Mouse (Mus musculus) G1E (cell line): ENCODE measurements around the gene Ppp1r18. TPM values are rescaled to one million over a fixed set of nuclear protein-coding genes. Genes with fewer than 3 reads are reported as not detected.

Source experiments
- ATAC-seq: 2 replicates; pipeline ENCODE4 v1.8.0; 2016; ENCODE audit warnings: mild to moderate bottlenecking; ENCODE audit not compliant: insufficient number of reproducible peaks, poor library complexity, low FRiP score, severe bottlenecking; ENCODE audit errors: extremely low read depth
- DNase-seq: peaks from one replicate; pipeline ENCODE4 v3.0.0; 2012; ENCODE audit warnings: low spot score
- H3K27me3 ChIP-seq: 2 replicates; pipeline ENCODE4 v1.6.1; 2012; ENCODE audit warnings: mild to moderate bottlenecking, low read length, inconsistent platforms; ENCODE audit not compliant: insufficient read depth
- H3K36me3 ChIP-seq: replicated peaks from 2 replicates; pipeline ENCODE3; 2012; ENCODE audit warnings: mild to moderate bottlenecking, inconsistent platforms
- H3K4me1 ChIP-seq: 2 replicates; pipeline ENCODE4 v1.6.1; 2012; ENCODE audit warnings: low read depth, low read length, inconsistent platforms, mixed read lengths; ENCODE audit not compliant: insufficient read depth
- H3K4me3 ChIP-seq: 2 replicates; pipeline ENCODE4 v1.5.1; 2012; ENCODE audit warnings: low read depth, mild to moderate bottlenecking, inconsistent platforms, low read length, moderate library complexity, mixed read lengths
- H3K9me3 ChIP-seq: replicated peaks from 2 replicates; pipeline ENCODE4 v1.6.1; 2012; ENCODE audit warnings: inconsistent platforms
- CTCF ChIP-seq: IDR thresholded peaks from 2 replicates; pipeline ENCODE4 v1.5.1; 2012; ENCODE audit warnings: low read depth, low read length, inconsistent platforms, mixed read lengths
- GATA1 ChIP-seq: IDR thresholded peaks from 2 replicates; pipeline ENCODE4 v1.6.1; 2012; ENCODE audit warnings: borderline replicate concordance, low read length, inconsistent platforms, mixed read lengths
- GATA2 ChIP-seq: IDR thresholded peaks from 2 replicates; pipeline ENCODE4 v1.6.1; 2012; ENCODE audit warnings: low read depth, low read length, inconsistent platforms, borderline replicate concordance
- POLR2AphosphoS5 ChIP-seq: IDR thresholded peaks from 2 replicates; pipeline ENCODE4 v1.6.1; 2012; ENCODE audit warnings: low read depth, low read length, inconsistent platforms; ENCODE audit not compliant: insufficient replicate concordance
- TAL1 ChIP-seq: conservative IDR thresholded peaks from 2 replicates; pipeline ENCODE4 v1.6.1; 2012; ENCODE audit warnings: low read depth, low read length, inconsistent platforms, mixed read lengths
- polyA plus RNA-seq: library from polyadenylated mRNA; stranded (reverse); fragments of >175 nt; gene quantifications from 2 replicates; pipeline ENCODE4 v1.2.3, GENCODE M21; 2012
- total RNA-seq, 2 experiments: library from RNA; stranded (forward) in 1 of 2; stranded (reverse) in 1 of 2; fragments of 200-1000 nt in 1 of 2; fragments of >200 nt in 1 of 2; fragmentation: Nextera tagmentation in 1 of 2; gene quantifications; 2 replicates each; pipeline ENCODE4 v1.2.3; 2014 to 2017

Ppp1r18 gene
- total and polyA plus RNA-seq, 3 experiments: 31.1 to 103 (median 61.9) TPM

- ATAC-seq: no peak
- Histone ChIP-seq H3K27me3 (peaks cover 13% of the 10 kb centered on the region; the same call in 1 of the 2 replicates), H3K9me3 (peaks cover 4% of the 10 kb centered on the region; the same call in 1 of the 2 replicates), H3K4me3 (peak overlapping the region; percentile 74; the same call in 1 of the 2 replicates), H3K36me3 (peaks cover 43% of the 10 kb centered on the region), H3K4me1 (peaks cover 89% of the 10 kb centered on the region)
- TF ChIP-seq GATA1: no peak
- no peak for TF ChIP-seq GATA2
- peak; percentile 44; the same call in 1 of the 2 replicates for TF ChIP-seq CTCF
- DNase-seq: no peak
Observed at GRCm38 (mm10) chr17:35870884-35871696, 5.7 kb downstream of the Ppp1r18 start.

GRCm38 (mm10) chr17:35873774-35874519, 8.6 kb downstream of the Ppp1r18 start:
- ATAC-seq: peak; percentile 23
- Histone ChIP-seq H3K36me3 (peaks cover 47% of the 10 kb centered on the region), H3K27me3 (no peaks in the 10 kb centered on the region), H3K4me3 (peak overlapping the region; percentile 44; the same call in 1 of the 2 replicates), H3K9me3 (peaks cover 4% of the 10 kb centered on the region; the same call in 1 of the 2 replicates), H3K4me1 (peaks cover 61% of the 10 kb centered on the region)
- no peak for TF ChIP-seq POLR2AphosphoS5
- peak; percentile 38 for TF ChIP-seq TAL1
- TF ChIP-seq GATA1: no peak
- TF ChIP-seq CTCF: peak; percentile 83
- peak; percentile 64 for DNase-seq

- ATAC-seq (no peak), DNase-seq (no peak)
- H3K9me3 ChIP-seq: peaks cover 4% of the 10 kb centered on the region; the same call in 1 of the 2 replicates
- H3K4me1 ChIP-seq: peaks cover 56% of the 10 kb centered on the region
- H3K27me3 ChIP-seq: no peaks in the 10 kb centered on the region
- H3K4me3 ChIP-seq: no peak overlapping the region
- peaks cover 47% of the 10 kb centered on the region for H3K36me3 ChIP-seq
- TF ChIP-seq GATA1 (no peak), POLR2AphosphoS5 (no peak), TAL1 (no peak), CTCF (no peak), GATA2 (no peak)
Observed at GRCm38 (mm10) chr17:35874721-35875120, 9.3 kb downstream of the Ppp1r18 start.

DNA sequence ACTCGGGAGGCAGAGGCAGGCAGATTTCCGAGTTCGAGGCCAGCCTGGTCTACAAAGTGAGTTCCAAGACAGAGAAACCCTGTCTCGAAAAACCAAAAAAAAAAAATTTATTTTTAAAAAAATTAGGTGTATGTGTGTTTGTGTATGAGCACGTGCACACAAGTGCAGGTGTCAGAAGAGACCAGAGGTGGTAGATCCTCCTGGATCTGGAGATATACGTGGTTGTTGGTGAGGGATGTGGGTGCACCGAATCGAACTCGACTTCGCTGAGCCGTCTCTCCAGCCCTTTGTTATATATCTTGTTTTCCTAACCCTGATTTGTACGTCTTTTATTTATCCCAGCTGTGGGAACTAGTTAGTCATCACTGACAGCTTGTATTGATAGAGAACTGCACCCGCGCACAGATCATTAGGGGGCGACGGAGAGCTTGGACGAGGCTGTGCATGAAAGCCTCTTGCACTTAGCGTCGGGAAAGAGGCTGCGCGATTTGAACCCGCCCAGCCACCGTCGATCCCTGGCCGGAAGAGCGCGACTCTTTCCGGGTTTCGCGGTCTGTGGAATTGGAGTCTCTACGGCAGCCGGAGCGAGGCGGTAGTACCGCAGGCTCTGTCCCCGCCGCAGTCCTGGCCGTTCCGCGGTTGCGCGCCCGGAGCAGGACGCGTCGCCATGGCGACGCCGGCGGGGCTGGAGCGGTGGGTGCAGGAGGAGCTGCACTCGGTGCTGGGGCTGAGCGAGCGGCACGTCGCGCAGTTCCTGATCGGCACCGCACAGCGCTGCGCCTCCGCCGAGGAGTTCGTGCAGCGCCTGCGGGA, 14.1 kb downstream of the Ppp1r18 start, which contains the start of gene Dhx16:
TSS of gene Dhx16 (plus strand) at position 575 of the 813 bp plus-strand sequence.
- DNase-seq: peak; percentile 82
- ATAC-seq: peak; percentile 77
- H3K9me3 ChIP-seq: no peaks in the 10 kb centered on the region
- H3K4me1 ChIP-seq: peaks cover 34% of the 10 kb centered on the region
- H3K27me3 ChIP-seq: no peaks in the 10 kb centered on the region
- TF ChIP-seq GATA2: no peak
- TF ChIP-seq CTCF: no peak
- TF ChIP-seq TAL1: no peak
- TF ChIP-seq POLR2AphosphoS5: no peak
- no peak for TF ChIP-seq GATA1
- peak within 1 kb of the TSS; percentile 99 for H3K4me3 ChIP-seq
- H3K36me3 ChIP-seq: peaks cover 56% of the 10 kb centered on the region

DNA sequence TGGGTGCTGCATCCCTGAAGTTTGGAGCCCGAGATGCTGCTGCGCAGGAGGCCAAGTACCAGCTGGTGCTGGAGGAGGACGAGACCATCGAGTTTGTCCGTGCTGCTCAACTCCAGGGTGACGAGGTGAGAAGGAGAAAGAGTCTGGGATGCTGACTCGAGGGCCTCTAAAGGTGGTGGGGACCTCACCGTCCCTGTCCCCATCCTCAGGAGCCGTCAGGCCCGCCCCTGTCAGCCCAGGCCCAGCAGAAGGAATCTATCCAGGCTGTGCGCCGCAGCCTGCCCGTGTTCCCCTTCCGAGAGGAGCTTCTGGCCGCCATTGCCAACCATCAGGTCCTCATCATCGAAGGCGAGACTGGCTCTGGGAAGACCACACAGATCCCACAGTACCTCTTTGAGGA, 17.5 kb downstream of the Ppp1r18 start:
- Histone ChIP-seq H3K4me3 (no peak overlapping the region), H3K27me3 (no peaks in the 10 kb centered on the region), H3K4me1 (peaks cover 22% of the 10 kb centered on the region), H3K36me3 (peaks cover 72% of the 10 kb centered on the region), H3K9me3 (no peaks in the 10 kb centered on the region)
- ATAC-seq (no peak), DNase-seq (no peak)
- no peak for TF ChIP-seq POLR2AphosphoS5
- TF ChIP-seq GATA1: no peak
- TF ChIP-seq CTCF: no peak
- TF ChIP-seq TAL1: no peak
- TF ChIP-seq GATA2: no peak
